Mouse (Mus musculus) liver, adult (tissue): Measurements from ENCODE around the gene Zscan5b.

ENCODE experiments used
- GATA4 ChIP-seq: IDR thresholded peaks from 2 replicates; pipeline ENCODE4 v1.6.1; 2014; ENCODE audit warnings: mild to moderate bottlenecking, low read length; ENCODE audit not compliant: insufficient replicate concordance

Zscan5b gene

DNA sequence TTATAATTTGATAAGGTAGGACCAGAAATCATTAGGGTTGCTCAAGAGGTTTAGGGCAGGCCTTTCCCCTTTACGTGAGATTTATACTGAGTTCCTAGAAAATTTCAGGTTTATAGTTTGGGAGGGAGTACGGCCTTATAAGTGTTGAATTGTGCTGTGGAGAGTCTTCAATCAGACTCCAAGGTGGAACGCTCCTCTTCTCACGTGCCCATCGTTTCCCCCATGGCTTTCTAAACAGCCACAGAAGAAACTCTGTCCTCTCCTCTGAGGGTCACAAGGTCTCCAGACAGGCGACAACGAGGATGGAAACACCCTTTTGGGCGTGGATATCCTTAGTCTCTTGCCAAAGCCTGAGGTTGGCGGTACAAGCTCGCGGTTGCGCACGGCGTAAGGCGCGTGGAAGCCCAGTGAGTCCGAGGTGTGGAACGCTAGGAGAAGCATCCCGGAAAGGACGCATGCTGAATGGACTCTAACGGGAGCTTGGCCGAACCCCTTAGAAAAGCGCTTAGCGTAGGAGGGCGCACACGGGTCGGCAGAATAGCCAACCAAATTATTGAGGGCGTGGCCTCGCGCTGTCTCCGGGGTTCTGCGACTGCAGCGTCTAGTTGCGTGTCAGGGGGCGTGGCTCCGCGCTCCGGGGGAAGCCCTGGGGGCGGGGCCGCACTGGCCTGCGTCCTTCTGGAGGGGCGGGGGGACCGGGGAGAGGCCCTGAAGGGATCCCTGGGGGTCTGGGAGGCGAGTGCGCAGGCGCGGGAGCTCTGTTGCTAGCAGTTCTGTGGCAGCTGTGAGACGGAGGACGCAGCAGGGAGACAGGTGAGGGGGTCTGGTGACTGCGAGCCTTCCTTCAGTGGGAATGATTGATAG is 64.0 kb downstream of the Zscan5b start, which contains the start of gene Zfp667:
Zfp667 (plus strand) TSS at position 738 of the 864 bp plus-strand sequence.
- no peak for TF ChIP-seq GATA4

DNA sequence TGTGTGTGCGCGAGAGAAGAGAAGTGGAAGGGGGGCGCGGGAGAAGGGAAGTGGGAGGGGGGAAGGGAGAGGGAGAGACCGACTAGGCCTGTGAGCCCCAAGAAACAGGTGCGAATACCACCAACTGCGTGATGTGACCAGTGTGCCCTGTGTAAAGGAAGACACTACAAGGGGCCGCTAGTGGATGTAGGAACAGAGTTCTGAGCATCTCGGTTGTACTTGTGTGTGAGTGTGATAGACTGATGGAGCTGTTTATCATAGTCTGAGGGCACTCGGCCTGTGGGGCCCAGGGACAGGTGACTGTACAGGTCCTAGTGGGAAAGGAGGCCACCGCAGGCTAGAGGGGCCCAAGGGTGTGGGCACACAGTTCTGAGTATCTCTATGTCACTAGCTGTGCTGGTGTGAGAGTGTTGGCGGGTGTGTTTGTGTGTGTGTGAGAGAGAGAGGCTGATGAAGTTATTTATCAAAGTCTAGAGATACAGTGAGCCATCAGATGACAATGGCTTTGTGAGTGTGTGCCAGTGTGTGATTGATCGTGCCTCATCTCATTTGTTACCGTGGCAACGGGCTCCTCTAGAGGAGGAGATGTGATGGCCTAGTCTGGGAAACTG is 64.9 kb downstream of the Zscan5b start:
- no peak for TF ChIP-seq GATA4
